Mouse (Mus musculus) common myeloid progenitor, adult 5-6 weeks (primary cell): ENCODE results near the gene Tial1. TPM values are rescaled to one million over a fixed set of nuclear protein-coding genes. Genes with fewer than 3 reads are reported as not detected.
A peak's percentile ranks its signal among the peaks of the same experiment; 100 is the strongest.

ENCODE experiments used
- ATAC-seq: replicated peaks from 2 replicates; pipeline ENCODE4 v1.8.0; 2016; ENCODE audit warnings: low read depth, mild to moderate bottlenecking, moderate TSS enrichment, inconsistent platforms; ENCODE audit not compliant: poor library complexity, severe bottlenecking
- total RNA-seq: library from RNA; stranded (forward); fragments of 200-1000, 187-1606 nt; gene quantifications from 2 replicates; pipeline ENCODE4 v1.2.3, GENCODE M21; 2017

Tial1 gene
- total RNA-seq, 1 experiment from 2014 or later = 90.6 TPM

DNA sequence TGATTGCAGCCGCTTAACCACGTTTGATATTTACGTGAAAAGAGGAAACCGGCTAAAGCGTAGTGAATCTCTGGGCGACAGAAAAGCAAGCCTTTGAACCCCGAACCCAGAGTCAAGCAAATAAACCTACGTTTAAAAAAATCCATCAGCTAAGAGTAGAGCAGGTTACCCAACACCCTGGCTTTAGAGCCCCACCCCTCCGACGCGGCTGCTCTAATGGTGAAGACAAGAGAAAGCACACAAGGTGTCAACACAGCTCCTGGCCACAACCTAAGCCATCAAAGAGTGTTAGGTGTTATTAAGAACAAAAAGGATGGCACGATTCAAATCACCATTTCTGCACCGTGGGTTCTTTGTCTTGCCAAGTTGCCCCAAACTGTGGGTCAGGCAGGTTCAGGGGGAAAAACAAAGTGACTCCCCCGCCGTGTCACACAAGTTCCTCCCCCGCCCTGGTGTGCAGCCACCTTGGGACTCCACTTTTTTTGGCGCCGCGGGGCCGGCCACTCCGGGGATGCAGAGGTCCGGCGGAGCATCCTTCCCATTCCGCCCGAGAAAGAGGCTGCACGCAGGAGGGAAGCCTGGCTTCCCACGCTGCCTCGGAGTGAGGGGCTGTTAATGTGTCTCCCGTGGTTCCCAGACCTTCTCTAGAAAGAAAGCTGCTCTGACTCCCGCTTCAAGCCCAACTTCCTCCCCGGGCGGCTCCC, 44.1 kb downstream of the Tial1 start:
- no peak for ATAC-seq

DNA sequence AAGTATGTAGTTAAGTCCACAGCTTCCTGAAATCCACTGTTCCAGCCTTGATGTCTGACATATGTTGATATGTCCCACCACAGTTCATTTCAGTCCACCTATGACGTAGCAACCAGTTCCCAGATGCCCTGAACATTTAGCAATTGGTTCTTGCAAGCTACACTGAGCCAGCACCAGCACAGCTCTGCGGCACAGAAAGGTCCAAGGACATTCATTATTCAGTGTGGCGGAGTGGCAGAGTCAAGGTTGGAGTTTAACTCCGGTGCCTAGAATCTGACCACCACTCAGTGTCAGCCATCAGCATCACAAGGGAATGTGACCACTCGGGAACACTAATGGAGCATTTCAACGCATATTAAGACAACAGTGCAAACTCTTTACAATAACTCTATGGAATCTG, 44.9 kb downstream of the Tial1 start:
- ATAC-seq = no peak

DNA sequence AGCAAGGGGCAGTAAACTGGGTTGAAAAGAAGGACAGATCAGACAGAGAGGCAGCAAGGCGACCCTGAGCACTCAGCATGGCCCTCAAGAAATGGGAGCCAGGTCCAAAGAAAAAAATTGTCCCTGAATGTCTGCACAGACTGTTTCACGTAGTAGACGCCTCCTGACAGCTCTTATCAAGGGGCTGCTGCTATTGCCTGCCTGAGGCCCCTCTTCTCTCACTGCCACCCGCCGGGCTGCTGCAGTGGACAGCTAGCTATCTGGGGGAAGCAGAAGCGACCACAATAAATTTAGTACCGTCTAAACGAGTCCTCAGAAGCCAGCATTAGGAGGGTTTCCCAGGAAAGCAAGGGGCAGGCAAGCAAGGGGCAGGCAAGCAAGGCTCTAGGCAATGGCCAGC, 47.1 kb downstream of the Tial1 start:
- peak; percentile 61 for ATAC-seq

GRCm38 (mm10) chr7:128412071-128412833, 49.3 kb downstream of the Tial1 start:
- ATAC-seq = peak; percentile 22; the same call in 1 of the 2 replicates

DNA sequence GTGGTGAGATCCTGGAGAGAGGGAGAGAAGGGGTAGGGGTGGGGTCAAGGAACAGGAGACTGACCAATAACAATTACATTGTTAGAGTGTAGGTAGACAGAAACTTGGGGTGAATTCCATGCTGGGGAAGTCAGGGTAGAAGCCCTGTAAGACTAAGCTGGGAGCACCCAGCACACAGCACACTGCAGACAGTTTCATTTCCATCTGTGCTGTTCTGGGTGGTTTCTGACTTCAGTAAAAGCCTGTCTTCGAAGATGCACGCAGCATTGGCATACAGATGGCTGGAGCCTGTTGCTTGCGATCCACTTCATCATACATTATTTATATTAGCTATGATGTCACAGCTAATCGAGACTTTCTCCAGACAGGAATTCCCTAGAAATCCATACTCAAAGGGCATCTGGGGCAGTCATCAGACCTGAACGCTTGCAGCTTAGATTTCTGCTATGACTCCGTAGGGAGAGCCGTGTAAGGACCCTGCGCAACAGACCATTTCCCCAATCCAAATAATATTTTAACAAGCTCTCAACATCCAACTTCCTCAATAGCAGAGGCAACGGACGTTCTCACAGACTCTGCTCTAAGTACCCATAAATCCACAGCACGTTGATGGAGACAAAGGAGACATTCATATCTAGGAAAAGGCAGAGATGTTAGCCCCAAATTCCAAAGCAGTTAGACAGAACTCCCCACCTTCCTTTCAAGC, 50.7 kb downstream of the Tial1 start:
- peak; percentile 31; the same call in 1 of the 2 replicates for ATAC-seq

GRCm38 (mm10) chr7:128408265-128408664, 53.3 kb downstream of the Tial1 start:
- ATAC-seq = no peak

DNA sequence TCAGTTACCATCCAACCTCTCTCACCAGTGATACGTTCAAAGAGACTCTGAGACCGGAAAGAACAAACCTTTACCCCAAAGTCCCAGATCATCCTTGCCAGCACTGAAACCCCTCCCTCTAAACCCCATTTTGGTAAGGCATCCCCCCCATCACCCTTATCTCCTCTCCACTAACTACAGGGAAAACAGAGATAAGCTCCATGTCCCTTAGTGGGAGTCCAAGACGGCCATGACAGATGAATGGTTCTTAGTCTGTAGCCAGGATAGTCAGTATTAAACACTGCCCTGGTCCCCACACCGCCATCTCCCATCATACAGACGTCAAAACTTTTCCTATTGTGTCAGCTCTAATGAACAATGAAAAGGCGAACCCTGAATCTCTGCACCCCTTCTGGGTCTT, 57.5 kb downstream of the Tial1 start:
- ATAC-seq = no peak

- ATAC-seq = no peak
These were observed 57.9 kb downstream of the Tial1 start for GRCm38 (mm10) chr7:128403586-128403985.

GRCm38 (mm10) chr7:128403128-128403527, 58.4 kb downstream of the Tial1 start:
- no peak for ATAC-seq

GRCm38 (mm10) chr7:128402577-128402976, 58.9 kb downstream of the Tial1 start:
- no peak for ATAC-seq

DNA sequence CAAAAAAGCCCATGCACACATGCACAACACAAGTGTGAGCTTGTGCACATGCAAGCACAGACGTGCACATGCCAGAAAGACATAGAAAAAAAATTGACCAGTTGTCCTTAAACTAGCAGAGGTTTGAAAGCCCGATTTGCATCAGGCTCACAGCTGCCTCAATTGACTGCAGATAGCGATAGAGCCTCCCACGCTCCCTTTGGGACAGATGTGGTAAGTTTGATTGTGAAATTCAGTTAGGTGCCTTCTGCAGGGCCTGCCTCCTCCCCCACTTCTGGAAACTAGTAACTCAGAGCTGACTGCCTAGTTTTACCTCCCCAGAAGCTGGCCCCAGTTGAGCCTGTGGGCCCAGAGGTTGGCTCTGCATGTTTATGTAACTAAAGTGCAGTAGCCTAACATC, 62.9 kb downstream of the Tial1 start:
- peak; percentile 71; the same call in 1 of the 2 replicates for ATAC-seq

GRCm38 (mm10) chr7:128397066-128397465, 64.5 kb downstream of the Tial1 start:
- ATAC-seq = no peak

- ATAC-seq = no peak
These were observed 67.8 kb downstream of the Tial1 start for GRCm38 (mm10) chr7:128393756-128394155.

DNA sequence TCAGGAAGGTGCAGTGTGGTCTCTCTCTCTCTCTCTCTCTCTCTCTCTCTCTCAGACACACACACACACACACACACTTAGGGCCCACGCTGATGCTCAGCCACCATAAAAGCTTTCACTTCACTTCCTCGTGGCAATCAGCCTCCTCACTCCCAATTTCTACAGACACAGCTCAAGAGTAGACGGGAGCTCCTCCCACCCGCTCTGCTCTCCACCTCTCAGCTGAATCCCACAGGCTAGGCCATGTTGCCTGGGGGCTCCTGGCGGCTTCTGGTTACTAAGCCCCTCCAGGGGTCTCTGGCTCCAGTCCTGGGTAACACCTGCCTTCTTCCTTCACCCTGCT, 68.6 kb downstream of the Tial1 start:
- peak; percentile 16 for ATAC-seq

DNA sequence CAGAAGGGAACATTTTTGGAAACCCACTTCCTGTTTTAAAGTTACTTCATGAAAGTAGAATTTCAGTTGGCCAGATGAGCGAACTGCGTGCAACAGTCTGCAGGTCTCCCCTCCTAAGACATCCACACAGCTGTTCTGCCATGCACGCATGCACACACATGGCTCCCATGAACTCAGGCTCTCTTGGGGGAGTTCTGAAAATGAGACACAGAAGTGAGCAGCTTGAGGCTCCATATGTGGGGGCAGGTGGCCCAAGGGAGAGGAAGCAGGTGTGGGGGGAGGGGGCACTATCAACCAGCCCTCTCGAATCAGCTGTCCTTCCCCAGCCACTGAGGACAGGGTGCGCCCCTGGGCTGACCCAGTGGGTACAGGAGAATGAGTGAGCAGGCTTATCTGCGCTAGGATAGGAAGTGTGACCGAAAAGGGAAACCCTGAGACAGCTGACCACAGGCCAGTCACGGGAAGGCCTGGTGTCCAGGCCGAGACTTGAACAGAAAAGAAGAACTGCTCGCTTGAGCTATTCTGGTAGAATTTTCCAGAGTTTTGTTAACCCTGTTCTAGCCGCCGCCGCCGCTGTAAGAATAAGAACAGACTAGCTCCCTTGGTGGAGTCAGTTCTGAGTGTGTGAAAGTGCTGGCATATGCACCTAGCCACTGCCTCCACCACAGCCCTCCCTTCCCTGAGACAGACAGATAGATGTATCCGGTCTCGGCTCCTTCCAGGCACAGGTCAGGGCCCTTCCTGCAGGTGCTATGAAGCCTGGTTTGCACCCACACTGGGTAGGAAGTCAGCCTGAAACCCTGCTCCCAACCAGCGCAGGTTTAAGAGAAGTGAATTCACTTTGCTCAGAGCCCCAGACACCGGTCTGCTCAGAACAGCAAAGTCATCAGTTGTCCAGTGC, 69.2 kb downstream of the Tial1 start:
- peak; percentile 68 for ATAC-seq

DNA sequence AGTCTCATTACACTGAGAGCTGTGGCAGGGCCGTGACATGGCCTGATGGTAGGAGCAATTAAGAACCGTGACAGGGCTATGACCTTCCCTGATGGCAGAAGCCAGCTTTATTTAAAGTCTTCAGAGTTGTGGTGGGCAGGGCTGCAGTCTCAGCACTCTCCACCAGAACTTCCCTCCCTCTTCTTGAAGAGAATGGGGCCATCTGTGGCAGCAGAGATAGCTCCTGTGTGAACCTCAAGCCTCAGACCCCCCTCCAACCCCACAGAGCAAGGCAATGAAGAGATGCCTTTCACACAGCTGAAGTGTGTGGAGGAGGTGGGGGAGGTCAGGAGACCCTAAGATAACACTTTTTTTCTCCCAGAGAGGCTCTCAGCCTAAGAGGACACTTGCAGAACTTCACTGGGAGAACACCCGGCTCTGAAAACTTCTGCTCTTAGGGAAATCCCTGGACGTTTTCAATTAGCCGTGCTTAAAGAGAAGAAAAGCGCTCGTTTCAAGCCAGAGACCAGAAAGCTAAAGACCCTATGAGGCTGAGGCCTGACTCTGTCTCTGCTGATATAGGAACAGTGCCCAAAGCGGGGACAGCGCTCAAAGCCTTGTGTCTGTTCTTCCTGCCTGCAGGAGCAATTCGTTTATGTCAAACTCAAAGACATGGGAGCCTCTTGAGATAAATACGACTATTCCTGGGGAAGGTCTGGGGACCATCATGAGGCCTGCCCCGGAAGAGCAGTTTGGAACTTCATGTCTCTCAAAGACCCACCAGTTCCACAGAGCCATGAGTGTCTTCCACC, 70.1 kb downstream of the Tial1 start:
- ATAC-seq = peak; percentile 62
